Mouse (Mus musculus) heart, adult 8-10 months (tissue): ENCODE results near the gene Ccn2. TPM values are rescaled to one million over a fixed set of nuclear protein-coding genes. Genes with fewer than 3 reads are reported as not detected.
"Not testable (repeated sequence)": the region's sequence is repeated elsewhere in the genome, so short reads cannot be mapped to it uniquely, and the experiment has no call there.

ENCODE experiments used
- DNase-seq: peaks from one replicate; pipeline ENCODE4 v3.0.0; 2022; ENCODE audit warnings: low spot score
- total RNA-seq, 4 experiments: library from RNA; stranded (reverse); gene quantifications; 2 replicates each; pipeline ENCODE4 v1.2.4; 2022

The Ccn2 gene
- total RNA-seq, 4 experiments from 2014 or later, result 53.9 to 107 (median 63.8) TPM

GRCm38 (mm10) chr10:24603035-24603434, 7.8 kb downstream of the Ccn2 start:
- no peak for DNase-seq

- no peak for DNase-seq
Observed at GRCm38 (mm10) chr10:24603727-24604126, 8.5 kb downstream of the Ccn2 start.

- DNase-seq, result no peak
Observed at GRCm38 (mm10) chr10:24609146-24609545, 13.9 kb downstream of the Ccn2 start.

GRCm38 (mm10) chr10:24609766-24610165, 14.5 kb downstream of the Ccn2 start:
- peak; percentile 78 for DNase-seq

GRCm38 (mm10) chr10:24614726-24615125, 19.5 kb downstream of the Ccn2 start:
- no peak for DNase-seq

- no peak for DNase-seq
Observed at GRCm38 (mm10) chr10:24615799-24616198, 20.6 kb downstream of the Ccn2 start.

GRCm38 (mm10) chr10:24616572-24616971, 21.3 kb downstream of the Ccn2 start:
- not testable (repeated sequence) for DNase-seq

- DNase-seq, result peak; percentile 68
Observed at GRCm38 (mm10) chr10:24621572-24621971, 26.3 kb downstream of the Ccn2 start.

- DNase-seq, result peak; percentile 81
Observed at GRCm38 (mm10) chr10:24622586-24622985, 27.3 kb downstream of the Ccn2 start.

GRCm38 (mm10) chr10:24625060-24625701, 29.9 kb downstream of the Ccn2 start:
- peak; percentile 80 for DNase-seq

GRCm38 (mm10) chr10:24627262-24627661, 32.0 kb downstream of the Ccn2 start:
- DNase-seq, result no peak

- no peak for DNase-seq
Observed at GRCm38 (mm10) chr10:24628466-24628865, 33.2 kb downstream of the Ccn2 start.

GRCm38 (mm10) chr10:24629086-24629720, 34.0 kb downstream of the Ccn2 start:
- DNase-seq, result no peak

- DNase-seq, result peak; percentile 59
Observed at GRCm38 (mm10) chr10:24630469-24631081, 35.3 kb downstream of the Ccn2 start.

- no peak for DNase-seq
Observed at GRCm38 (mm10) chr10:24631122-24631521, 35.9 kb downstream of the Ccn2 start.

- DNase-seq, result peak; percentile 69
Observed at GRCm38 (mm10) chr10:24634288-24634687, 39.0 kb downstream of the Ccn2 start.

- no peak for DNase-seq
Observed at GRCm38 (mm10) chr10:24635331-24635815, 40.1 kb downstream of the Ccn2 start.

- no peak for DNase-seq
Observed at GRCm38 (mm10) chr10:24635884-24636283, 40.6 kb downstream of the Ccn2 start.

- no peak for DNase-seq
Observed at GRCm38 (mm10) chr10:24636986-24637385, 41.7 kb downstream of the Ccn2 start.

GRCm38 (mm10) chr10:24638306-24639070, 43.2 kb downstream of the Ccn2 start:
- no peak for DNase-seq

- no peak for DNase-seq
Observed at GRCm38 (mm10) chr10:24639596-24639995, 44.4 kb downstream of the Ccn2 start.
